Mouse (Mus musculus) brain, embryonic 14.5 days (tissue): ENCODE data around the gene Rad51b.

ENCODE experiments used
- CTCF ChIP-seq: fragments of 200-500 bp; IDR thresholded peaks from 2 replicates; pipeline ENCODE4 v1.5.1; 2012; ENCODE audit warnings: inconsistent platforms, mild to moderate bottlenecking, moderate library complexity, borderline replicate concordance; ENCODE audit not compliant: insufficient read depth, insufficient read length; ENCODE audit errors: extremely low read depth
- POLR2A ChIP-seq: fragments of 200-500 bp; IDR thresholded peaks from 2 replicates; pipeline ENCODE4 v1.6.1; 2012; ENCODE audit warnings: mild to moderate bottlenecking, inconsistent platforms, borderline replicate concordance; ENCODE audit not compliant: poor library complexity, insufficient read depth, insufficient read length, severe bottlenecking; ENCODE audit errors: extremely low read depth

- TF ChIP-seq CTCF (no peak), POLR2A (no peak)
Observed at GRCm38 (mm10) chr12:79435474-79435873, 138.4 kb downstream of the Rad51b start.
